Mouse (Mus musculus): ENCODE data around the gene Gm813.

- no peak for TF ChIP-seq CTCF (IDR thresholded peaks at IDR 0.05; ENCODE audit: low read depth)
- no peak for TF ChIP-seq EP300 (IDR thresholded peaks at IDR 0.05; ENCODE audit: low read depth)
Measured at GRCm38 (mm10) chr16:58638016-58638415, 21.2 kb upstream of the Gm813 start.
